Mouse (Mus musculus) urinary bladder, postnatal 10 days (tissue): Measurements from ENCODE around the gene 1600012H06Rik.
"Not testable (repeated sequence)": the region's sequence is repeated elsewhere in the genome, so short reads cannot be mapped to it uniquely, and the experiment has no call there.

Source experiments
- DNase-seq: peaks from one replicate; pipeline ENCODE4 v3.0.0; 2022; ENCODE audit warnings: low spot score

1600012H06Rik gene

DNA sequence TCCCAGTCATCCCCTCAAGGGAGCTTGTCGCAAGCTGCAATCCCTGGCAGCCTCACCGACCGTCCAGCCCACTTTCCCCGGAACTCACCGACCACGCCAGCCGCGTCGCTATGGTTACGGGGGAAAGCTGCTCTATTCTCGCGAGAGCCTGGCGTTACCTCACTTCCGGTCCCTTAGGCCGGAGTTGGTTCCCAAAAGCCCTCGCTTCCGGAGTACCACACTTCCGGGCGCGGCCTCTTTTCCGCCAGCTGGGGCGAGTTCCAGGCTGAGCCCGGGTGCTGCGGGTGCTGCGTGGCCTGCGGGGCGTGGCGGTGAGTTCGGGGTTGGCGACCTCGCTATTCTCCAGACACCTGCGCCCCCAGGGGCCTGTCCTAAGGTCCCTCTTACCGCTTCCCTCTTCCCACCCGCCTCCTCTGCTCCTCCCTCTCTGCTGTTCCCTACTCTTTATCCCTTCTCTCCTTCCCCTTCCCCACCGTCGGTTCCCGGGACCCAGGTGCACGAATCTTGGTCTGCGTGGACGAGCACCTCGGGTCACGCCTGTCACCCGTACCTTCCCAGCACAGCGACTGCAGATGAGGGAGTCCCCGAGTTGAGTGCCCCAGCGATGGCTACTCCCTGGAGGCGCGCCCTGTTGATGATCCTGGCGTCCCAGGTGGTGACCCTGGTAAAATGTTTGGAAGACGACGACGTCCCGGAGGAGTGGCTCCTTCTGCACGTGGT is at the start of gene 1600012H06Rik, which contains the start of gene Wdr27:
1600012H06Rik (plus strand) TSS at position 176 of the 720 bp plus-strand sequence.
Wdr27 (minus strand) TSS at position 150 of the 720 bp plus-strand sequence.
- DNase-seq = peak; percentile 98

DNA sequence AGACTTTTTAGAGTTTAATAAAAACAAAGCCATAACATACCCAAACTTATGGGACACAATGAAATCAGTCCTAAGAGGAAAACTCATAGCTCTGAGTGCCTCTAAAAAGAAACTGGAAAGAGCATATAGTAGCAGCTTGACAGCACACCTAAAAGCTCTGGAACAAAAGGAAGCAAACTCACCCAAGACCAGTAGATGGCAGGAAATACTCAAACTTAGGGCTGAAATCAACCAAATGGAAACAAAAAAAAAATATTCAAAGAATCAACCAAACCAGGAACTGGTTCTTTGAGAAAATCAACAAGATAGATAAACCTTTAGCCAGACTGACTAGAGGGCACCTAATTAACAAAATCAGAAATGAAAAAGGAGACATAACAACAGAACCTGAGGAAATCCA is 47.9 kb upstream of the 1600012H06Rik start:
- not testable (repeated sequence) for DNase-seq

DNA sequence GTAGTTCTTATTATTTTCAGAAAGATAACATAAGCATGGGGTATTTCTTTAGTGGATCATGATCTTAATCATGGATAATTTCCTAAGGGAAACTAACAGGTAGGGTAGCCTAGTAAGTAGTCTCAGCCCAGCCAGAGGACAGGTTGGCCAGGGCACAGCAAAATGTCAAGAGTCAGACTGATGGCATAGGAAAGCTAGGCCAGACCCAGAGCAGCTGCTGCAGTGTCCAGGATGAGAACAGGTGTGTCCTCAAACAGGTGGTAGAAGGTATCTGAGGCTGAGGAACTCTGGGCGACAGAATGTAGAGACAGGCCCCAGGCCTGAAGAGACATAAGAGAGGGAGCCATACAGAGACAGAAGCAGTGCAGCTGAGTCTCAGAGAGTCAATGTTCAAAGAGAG is 44.0 kb upstream of the 1600012H06Rik start:
- no peak for DNase-seq

DNA sequence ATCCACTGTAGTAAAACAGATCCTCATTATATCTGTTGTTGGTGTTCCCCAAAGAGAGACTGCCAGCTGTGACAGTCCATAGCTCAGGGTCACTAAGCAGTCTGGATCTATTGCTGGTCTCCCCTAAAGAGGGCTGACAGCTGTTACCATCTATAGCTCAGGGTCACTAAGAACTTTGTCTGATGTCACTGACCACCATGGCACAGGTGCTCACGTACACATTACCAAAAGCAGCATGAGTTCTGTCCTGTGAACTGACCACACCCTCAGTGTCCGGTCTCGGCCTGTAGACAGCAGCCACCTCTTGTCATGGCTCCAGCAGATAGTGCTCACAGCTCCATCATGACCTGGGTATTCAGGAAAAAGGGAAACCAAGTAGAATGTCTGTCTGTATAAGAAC is 39.8 kb upstream of the 1600012H06Rik start:
- no peak for DNase-seq

DNA sequence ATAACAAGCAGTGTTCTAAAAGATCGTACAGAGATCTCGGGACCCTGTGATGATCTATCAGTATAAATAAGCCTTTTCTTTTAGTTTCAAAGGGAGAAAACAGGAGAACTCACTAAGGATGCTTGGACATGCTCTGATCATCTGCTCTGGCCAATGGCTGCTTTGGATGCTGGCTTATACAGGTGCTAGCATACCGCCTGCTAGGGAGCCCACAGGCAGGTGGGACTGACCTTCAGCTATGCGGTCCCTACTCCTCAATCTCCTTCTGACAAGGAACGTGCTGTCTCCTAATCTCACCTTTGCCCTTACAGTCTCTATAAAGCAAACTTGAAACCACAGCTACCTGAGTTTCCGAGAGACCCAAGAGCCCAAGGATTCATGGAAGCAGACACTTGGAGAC is 38.8 kb upstream of the 1600012H06Rik start:
- DNase-seq = no peak

DNA sequence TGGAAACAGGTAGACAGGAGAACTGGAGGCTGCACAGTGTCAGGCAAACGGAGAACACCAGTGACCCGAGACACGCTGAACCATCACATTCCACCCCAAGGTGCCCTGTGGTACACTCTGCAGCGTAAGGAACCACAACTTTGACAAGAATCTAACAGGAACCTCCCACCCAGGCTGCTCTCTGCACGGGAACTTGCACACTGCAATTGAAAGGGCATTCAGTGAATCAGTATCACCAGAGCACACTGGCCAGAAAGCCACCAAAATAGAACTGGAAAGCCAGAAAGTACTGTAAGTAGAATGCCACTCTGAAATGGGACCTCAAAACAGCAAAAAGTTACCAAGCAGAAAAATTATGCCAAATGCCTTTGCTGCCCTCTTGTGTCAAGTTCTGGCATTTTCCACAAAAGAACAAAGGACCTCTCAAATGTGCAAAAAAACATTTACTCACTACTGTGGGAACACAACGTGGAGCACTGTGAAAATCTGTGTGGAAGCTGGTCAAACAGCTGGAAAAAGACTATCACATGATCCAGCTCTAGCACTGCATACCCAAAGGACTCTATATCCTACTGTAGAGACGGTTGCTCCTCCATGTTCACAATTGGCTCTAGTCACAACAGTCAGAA is 38.2 kb upstream of the 1600012H06Rik start:
- no peak for DNase-seq

DNA sequence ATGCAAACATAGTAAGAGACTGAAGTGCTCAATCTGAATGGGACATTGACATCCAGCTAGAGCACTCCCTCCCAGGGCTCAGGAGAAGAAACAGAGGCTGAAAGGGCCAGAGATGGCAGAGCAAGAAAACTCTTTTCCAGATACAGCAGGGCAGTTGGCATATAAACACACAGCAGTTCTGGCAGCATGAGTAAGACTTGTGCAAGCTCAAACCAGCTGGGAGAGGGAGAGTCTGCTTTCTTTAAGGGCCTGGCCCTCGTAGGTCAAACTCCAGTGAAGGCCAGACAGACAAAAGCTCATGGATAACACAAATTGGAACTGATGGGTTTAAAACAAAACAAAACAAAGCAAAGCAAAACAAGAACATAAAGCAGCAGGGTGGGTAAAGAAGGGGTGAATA is 36.4 kb upstream of the 1600012H06Rik start:
- DNase-seq = no peak

DNA sequence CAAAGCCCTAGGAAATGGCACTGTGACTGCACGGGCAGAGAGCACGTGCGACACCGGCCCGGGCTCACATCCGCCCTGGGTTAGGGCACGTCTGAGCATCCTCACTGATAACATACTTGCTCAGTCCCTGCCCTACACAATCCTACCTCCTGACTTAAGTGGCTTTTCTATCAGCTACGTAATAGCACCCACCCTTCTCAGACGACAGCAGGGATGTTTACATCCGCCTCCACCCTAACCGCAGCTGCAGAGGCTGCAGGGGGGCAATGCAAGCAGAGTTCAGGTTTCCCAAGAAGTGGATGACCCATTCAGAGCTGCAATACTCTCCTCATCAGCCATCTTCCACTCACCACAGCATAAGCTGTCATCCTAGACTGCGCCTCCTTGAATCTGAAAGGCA is 35.8 kb upstream of the 1600012H06Rik start:
- no peak for DNase-seq

DNA sequence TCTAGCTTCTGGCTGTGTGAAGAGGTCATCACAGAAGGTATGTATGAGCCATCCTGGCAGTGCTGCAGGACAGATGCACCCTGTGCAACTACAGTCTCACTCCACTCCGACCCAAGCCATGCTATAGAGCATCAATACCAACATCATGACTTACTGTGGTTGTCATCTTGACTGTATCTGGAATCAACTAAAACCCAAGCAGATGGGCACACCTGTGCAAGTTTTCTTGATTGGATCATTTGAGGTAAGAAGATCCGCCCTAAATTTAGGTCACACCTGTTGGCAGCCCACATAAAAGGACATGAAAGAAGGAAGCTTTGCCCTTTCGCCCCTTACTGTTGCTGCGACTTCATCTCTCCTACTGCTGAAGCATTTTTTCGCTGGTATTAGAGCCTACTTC is 33.7 kb upstream of the 1600012H06Rik start:
- DNase-seq = no peak

DNA sequence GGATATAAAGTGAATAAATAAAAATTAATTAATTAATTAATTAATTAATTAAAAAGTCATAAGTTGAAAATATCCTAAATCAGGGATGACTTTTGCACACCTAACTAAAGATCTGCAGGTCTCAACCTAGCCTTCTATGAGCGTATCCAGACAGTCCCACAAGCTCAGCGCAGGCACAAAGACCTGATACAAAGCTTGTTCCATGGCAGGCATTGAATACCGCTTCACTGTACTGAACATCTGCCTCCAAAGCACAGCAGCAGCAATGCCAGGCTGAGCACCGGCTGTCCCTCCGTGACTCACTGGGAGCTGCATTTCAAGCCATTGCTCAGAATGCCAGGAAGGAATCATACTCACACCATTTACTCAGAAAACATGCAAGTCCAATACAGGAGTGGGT is 32.2 kb upstream of the 1600012H06Rik start:
- DNase-seq = no peak

DNA sequence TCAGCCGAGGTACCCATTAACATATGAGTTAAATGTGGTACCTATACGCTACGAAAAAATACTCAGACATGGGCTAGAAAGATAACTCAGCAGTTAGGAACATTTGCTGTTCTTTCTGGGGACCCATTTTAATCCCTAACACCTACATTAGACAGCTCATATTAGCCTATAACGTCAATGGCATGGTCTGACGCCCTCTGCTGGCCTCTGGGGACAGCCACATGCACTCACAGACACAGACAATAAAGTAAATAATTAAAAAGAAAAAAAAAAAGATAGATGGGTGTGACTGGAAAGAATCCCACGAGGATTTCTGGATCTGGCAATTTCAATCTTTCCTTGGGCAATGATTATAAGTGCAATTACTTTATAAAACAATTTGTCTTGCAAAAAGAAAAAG is 30.6 kb upstream of the 1600012H06Rik start:
- DNase-seq = no peak

DNA sequence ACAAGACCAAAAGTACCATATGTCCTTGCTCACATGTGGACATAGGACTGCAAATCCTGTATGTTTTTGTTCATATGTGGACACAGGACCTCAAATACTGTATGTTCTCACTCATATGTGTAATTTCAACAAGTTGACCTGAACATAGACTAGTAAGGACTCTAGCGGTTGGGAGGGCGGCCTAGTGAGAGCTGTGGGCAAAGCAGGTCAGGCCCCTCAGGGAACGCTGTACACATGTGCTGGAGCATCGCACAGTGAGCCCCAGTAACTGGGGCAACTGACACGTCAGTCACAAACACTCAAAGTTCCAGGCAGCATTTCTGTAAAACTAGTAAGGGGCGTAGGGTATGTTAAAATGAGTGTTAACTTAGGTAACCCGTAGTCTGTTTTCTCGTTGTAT is 30.0 kb upstream of the 1600012H06Rik start:
- DNase-seq = no peak

DNA sequence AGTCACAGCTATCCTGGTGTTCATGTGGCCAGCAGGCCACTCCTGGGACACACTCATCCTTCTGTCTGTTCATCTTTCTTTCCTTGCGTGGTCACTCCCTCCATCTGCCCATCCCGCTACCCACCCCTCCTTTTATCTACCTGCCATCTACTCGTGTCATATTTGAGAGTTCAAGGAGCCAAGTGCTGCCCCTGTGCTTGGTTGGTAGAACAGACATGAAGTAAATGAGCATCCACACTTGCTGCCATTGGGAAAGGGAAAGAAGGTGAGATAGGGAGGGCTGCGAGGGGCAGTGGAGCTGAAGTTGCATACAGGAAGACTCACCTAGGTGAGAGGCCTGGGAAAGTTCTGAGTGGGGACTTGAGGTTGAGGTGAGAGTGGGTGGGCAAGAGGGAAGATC is 28.6 kb upstream of the 1600012H06Rik start:
- no peak for DNase-seq

DNA sequence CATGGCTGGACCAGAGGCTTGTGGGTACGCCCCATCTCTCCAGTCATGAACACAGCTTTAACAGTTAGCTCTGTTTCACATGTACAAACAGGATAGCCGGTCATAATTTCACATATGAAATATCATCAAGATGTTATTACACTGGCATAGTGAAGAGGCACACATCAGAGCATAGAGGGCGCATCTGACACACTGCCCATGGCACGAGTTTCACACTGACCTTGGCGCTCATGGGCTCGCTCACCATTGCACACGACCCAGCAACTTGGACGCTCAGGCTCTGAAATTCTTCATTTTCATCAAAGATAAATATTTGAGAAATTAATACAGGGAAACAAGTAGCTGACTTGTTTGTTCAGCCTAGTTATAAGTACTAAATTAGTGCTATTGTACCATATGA is 25.1 kb upstream of the 1600012H06Rik start:
- no peak for DNase-seq

DNA sequence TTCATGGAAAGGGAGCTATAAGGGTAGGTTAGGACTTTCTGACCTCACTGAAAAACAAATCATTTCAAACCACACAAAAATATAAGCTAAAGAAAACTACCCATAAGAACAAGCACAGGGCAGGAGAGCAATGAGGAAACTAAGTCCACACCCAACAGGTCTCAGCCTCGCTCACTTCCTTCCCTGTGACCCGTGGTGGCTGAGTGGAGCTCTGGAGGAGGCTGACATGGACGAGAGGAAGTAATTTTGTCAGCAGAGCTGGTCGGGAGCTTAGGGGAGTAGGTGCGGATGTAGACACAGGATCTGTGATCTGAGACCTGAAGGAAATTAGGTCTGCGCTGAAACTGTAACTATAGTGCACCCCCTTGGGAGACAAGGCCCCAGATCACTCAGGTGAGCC is 21.4 kb upstream of the 1600012H06Rik start:
- no peak for DNase-seq

DNA sequence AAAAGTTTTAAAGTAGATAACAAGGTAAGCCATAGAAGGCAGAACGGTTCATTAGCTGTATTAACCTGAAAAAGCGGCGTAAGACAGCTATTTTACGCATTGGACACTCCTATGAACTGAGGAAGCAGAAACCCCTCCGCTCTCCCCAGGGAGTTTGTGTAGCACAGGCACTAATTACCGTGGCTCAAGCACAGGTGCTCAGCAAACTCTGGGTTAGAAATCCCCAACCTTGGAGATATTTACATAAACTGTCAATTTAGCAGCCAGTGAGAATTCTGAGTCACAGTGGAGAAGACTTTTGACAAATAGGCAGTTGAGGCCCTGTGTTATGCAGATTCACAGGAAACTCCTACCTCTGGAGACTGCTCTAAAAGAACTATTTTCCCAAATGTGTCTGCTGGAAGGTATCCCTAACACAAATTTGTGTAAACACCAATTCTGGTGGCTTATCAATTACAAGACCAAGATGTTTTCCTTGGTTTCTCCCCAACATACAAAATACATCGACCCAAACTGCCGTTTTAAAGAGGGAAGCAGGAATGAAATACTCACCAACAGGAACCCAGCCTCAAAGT is 15.3 kb upstream of the 1600012H06Rik start:
- no peak for DNase-seq

DNA sequence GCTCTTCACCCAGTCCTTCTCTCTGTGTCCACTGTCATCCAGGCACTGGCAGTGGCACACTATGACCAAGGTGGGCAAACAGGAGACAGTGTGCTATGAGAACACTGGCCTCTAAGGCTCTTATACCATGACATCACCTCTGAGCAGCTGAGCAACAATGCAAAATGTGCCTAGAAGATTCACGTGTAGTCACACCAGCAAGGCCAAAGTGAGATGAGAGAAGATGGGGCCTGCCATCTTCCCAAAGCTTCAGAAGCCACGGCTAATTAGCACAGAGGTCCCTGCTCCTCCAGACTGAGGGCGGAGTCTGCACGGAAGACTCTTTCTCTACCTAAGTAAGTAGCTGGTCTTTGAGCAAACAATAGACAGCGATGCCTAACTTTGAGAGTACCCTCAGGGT is 14.4 kb upstream of the 1600012H06Rik start:
- DNase-seq = no peak

DNA sequence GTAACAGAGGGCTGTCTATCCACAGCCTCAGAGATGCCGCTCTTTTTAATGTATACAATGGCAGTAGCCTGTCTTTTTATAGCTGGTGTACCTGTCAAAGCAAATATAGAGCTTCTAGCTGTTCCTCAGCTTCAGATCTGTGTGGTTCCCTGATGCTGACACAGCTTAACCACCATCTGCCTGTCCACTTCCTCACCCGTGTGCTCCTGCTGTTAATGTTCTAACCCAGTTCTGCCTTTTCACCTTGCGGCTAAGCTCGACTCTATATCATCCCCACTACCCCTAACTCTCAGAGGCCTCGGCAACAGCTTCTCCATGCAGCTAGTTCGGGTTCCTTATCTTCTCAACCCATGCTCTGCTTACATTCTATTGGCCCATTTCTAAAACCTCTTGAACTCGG is 12.3 kb upstream of the 1600012H06Rik start:
- DNase-seq = no peak

DNA sequence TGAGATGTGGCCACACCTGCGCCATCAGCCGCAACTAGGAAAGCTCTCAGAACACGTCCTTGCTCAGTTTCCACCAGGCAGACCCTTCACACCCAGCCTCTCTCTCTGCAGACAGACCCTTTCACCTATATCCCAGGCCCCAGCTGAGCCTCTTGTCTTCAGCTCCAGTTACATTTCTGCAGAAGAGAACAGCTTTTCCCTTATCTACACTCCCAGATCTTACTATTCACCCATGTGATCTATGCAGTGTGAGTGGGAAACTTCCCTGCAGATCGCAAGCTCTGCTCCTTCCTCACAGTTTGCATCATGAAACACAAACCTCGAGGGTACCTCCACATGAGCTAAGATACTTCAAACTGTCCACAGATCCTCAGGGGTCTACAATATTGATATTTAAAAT is 11.5 kb upstream of the 1600012H06Rik start:
- DNase-seq = no peak

DNA sequence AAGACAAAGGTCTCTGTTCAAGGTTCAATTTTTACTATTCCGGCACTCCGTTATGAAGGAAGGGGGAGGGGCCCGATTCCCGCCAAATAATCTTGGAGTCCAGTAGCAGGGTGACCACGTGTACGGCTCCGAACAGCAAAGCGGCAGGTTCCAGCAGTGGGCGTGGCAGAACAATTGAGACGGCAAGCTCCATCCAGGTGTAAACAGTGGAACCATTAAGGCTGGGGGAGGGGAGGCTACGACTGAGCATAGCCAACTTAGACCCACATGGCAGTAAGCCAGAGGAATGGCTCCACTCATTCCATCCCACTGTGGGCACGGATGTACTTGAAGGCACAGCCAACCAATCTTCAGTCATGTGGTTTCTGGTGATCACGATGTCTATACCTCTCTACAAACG is 7.7 kb upstream of the 1600012H06Rik start:
- DNase-seq = not testable (repeated sequence)

DNA sequence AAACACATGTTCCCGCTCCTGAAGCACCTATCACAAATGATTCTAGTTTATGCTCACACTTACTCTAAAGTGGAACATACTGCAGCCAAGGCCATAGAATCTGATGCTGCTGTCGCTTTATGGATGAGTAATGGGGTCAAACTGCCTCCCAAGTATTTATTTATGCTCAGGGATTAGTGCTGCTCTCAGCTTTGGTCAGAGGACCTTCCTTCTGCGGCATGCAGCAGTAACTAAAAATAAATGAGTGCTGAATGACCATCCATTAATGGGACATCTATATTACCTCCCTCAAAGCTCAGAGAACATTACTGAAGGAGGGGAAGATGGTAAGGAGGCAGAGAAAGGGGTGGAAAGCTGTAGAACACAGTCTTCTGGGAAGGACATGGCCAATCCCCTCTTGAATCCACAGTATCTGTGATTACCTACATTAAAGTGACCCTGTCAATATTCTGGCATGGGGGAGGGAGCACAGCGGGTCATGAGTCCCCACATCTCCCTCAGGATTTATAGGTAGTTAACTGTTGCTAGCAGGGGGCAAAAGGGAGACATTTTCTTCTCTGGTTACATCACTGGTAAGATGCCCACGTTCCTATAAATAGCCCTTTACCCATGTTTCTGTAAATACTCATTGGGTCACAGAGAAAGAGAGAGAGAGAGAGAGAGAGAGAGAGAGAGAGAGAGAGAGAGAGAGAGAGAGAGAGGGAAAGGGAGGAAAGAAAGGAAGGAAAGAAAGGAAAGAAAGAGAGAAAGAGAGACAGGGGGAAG is 7.0 kb upstream of the 1600012H06Rik start:
- no peak for DNase-seq

DNA sequence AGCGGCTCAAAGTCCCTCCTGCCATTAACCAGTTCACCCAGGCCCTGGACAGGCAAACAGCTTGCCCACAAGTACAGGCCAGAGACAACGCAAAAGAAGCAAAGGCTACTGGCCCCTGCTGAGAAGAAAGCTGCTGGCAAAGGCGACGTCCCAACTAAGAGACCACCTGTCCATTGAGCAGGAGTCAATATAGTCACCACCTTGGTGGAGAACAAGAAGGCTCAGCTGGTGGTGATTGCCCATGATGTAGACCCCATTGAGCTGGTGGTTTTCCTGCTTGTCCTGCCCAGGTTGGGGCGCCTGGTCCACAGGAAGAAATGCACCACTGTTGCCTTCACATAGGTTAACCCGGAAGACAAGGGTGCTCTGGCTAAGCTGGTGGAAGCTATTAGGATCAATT is 803 bp upstream of the 1600012H06Rik start:
- DNase-seq = not testable (repeated sequence)

DNA sequence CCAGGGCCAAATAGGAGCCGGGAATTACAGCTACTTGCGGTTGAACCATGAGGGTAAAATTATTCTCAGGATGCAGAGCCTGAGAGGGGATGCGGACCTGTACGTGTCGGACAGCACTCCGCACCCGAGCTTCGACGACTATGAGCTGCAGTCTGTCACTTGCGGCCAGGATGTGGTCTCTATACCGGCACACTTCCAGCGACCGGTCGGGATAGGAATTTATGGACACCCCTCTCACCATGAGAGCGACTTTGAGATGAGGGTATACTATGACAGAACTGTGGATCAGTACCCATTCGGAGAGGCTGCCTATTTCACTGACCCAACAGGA is 710 bp downstream of the 1600012H06Rik start:
- no peak for DNase-seq
